Mouse (Mus musculus): ENCODE data around the gene Alkbh8.
"Not testable (repeated sequence)": the region's sequence is repeated elsewhere in the genome, so short reads cannot be mapped to it uniquely, and the experiment has no call there.

The Alkbh8 gene

GRCm38 (mm10) chr9:3334962-3335767 is at the start of gene Alkbh8:
Gene Alkbh8 (plus strand): TSS chr9:3335140.
- peak; percentile 77 to 78 for DNase-seq

- DNase-seq, result no peak
Measured at GRCm38 (mm10) chr9:3309292-3309836, 25.6 kb upstream of the Alkbh8 start.

DNA sequence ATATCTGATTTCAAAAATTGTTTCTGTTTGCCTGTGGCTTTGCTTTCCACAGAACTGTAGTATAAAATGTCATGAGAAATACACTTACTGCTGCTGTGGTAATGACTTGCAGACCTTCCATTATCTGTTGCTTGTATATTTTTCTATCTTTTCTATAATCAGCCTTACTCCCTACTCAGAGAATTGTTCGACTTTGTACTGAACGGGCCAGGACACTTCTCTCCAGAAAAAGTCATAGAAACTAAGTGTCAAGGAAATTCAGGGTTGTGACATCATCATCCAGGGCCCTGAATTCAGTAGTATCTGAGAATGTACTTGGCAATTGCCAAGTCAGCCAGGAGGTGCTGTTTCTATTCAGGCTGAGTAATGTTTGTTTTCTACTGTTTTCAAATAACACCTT is 24.9 kb upstream of the Alkbh8 start:
- no peak for DNase-seq

DNA sequence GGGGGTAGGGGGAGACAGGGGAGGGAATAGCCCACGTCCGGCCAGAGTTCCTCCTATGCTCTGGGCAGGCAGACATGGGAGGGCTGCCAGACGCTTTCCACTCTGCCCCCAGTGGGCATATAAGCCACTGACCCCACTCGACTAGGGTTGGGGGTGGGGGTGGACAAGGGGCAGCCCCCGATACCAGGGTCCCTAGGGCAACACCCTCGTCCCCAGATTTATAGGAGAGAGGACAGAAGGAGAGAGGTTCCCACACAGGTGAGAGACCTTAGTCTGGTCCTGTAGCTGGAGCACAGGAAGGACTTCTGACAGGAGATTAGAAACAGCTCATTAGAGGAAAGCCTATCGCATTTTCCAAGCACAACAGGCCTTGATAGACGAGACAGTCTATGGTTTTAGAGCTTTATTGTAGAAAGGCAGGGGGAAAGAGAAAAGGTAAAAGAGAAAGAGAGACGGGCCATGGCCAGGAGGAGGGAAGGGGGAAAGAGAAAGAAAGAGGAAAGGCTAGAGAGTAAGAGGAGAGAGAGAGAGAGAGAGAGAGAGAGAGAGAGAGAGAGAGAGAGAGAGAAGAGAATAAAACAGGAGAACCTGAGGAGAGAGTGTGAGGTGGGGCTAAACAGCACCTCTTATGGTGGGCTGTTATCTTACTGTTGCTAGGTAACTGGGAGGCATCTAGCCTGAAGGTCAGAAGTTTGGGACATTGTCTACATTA is 7.4 kb upstream of the Alkbh8 start:
- DNase-seq, result not testable (repeated sequence)

- DNase-seq, result no peak
Measured at GRCm38 (mm10) chr9:3328054-3328595, 6.8 kb upstream of the Alkbh8 start.

GRCm38 (mm10) chr9:3330319-3330718 is 4.6 kb upstream of the Alkbh8 start:
- no peak for DNase-seq

DNA sequence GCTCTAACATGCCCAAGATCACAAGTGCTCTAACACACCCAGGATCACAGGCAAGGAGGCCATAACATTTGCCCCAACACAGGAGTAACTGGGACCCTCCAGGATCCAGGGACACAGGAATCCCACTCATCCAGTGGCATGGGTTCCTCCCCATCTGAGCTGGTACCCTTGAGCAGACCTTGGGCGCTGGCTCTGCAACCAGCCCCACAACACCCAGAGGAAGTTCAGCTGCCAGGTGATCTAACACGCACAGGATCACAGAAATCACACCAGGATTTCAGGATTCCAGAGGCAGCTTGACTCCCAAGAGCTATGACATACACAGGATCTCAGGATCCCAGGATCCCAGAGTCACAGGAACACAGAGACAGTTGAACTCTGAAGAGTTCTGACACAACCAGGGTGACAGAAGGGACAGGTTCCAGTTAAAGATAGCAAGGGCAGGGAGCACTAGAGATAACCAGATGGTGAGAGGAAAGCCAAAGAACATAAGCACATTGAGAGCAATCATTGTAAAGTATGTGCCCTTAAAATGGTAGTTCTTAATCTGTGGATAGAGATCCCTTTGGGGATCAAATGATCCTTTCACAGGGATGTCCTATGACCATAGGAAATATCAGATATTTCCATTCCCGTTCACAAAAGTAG is 4.1 kb upstream of the Alkbh8 start:
- no peak for DNase-seq

- no peak for DNase-seq
Measured at GRCm38 (mm10) chr9:3336661-3337060, 1.7 kb downstream of the Alkbh8 start.

DNA sequence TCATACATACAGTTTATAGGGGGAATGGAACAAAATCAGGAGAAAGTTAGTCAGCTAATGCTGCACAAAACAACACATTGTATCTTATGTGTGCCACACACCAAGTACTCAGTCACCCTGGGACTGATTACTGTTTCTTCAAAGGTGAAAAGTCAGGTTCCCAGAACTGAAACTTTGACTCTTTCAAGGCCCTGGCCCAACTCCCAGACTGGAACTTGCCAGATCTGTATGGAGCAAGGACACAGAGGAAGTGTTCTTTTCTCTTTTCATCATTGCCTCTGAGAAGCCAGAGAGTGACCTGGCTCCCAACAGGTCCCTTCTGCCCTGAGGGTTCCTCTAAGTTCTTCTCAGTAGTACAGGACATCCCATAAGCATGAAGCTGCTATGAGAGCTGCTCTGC is 10.2 kb downstream of the Alkbh8 start:
- DNase-seq, result no peak

DNA sequence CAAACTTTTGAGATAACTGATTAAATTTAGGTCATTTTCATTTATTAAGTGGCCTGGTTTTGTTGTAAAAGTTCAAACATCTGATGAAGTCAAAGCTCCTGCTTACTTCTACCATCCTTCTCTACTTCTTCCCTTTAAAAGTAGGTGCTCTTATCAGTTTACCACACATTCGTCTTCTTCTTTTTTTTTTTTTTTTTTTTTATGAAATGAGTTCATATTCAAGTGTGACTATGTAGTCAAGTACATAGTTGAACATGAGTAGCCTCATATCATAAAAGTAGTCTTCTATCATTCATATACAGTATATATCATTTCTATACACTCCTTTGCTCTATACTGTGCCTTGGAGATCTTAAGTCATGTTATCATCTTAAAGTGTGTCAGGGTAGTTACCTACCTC is 11.0 kb downstream of the Alkbh8 start:
- no peak for DNase-seq

- DNase-seq, result no peak
Measured at GRCm38 (mm10) chr9:3350056-3350455, 15.1 kb downstream of the Alkbh8 start.

DNA sequence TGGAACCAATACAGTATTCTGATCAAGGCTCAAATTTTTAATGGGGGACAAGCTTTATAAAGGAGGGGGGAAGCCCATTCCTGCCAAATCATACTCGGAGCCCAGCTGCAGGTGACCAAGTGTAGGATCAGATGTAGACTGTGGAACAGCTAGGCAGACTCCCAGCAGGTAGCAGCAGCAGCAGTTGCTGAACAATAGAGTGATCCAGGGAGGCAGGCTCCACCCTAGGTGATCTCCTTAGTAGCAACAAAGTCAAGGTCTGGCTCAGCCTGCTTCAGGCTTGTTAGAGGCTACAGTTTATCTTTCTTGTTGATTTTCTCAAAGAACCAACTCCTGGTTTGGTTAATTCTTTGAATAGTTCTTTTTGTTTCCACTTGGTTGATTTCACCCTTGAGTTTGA is 41.4 kb downstream of the Alkbh8 start:
- not testable (repeated sequence) for DNase-seq

- DNase-seq, result peak; percentile 71 to 82
Measured at GRCm38 (mm10) chr9:3403251-3404208, 68.6 kb downstream of the Alkbh8 start, which contains the start of gene Cwf19l2. Gene Cwf19l2 (plus strand): TSS chr9:3403592.

GRCm38 (mm10) chr9:3404372-3404771 is 69.4 kb downstream of the Alkbh8 start:
- DNase-seq, result peak in 1 of 2 experiments; percentile 4

- not testable (repeated sequence) for DNase-seq
Measured at GRCm38 (mm10) chr9:3439555-3440300, 104.8 kb downstream of the Alkbh8 start.

Data from thymus, postnatal 36 days (tissue).